Mouse (Mus musculus) kidney, postnatal 4 days (tissue): ENCODE results near the gene Ly75.
A peak's percentile ranks its signal among the peaks of the same experiment; 100 is the strongest.

Source experiments
- DNase-seq, 2 experiments: peaks; one replicate each; pipeline ENCODE4 v3.0.0; 2021; ENCODE audit warnings: mixed read lengths in 2 of 2

Gene Ly75

DNA sequence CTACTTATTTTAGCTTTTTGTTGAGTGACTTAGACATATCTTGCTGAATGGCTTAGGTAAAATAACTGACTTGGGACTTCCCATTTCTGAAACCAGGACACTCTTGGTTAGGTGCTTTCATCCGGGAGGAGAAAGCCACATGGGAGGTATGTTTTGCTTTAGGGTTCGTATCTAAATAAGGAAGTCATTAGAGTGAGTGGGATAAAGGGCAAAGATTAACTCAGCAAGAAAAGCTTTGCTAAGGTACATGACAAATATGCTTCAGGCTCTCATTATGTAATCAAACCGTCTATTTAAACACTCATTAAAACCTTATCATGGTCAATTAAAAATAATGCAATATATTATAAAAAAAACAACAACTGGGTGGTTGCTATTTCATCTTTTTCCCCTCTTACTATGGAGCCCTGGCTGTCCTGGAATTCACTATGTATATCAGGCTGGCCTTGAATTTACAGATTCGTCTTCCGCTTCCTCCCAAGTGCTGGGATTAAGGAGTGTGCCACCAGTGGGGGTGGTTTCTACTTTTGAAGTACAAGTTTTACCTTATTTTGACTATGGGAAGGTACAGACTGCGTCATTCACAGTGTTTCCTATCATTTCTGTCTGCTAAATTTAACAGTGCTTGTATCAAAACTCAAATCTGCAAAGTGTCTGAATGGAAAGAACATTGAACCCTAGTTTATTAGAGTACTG is 60.9 kb downstream of the Ly75 start:
- no peak for DNase-seq

DNA sequence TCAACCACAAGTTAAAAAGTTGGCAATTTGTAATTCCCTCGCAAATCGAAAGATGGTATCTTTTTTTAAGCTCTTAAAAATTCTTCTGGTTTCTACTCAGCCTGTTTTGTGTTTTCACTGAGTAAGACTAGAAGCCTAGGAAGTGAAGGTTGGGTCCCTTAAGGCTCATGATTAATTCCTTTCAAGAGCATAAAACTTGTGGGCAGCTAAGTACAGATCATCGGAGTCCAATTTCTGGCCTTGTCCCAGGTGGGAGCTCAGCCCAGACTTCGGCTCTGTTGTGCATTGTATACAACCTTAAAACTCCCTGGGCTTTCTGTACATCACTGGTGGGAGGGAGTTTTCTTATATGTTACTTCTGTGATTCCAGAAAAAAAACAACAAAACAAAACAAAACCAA is 79.3 kb downstream of the Ly75 start:
- DNase-seq = no peak

DNA sequence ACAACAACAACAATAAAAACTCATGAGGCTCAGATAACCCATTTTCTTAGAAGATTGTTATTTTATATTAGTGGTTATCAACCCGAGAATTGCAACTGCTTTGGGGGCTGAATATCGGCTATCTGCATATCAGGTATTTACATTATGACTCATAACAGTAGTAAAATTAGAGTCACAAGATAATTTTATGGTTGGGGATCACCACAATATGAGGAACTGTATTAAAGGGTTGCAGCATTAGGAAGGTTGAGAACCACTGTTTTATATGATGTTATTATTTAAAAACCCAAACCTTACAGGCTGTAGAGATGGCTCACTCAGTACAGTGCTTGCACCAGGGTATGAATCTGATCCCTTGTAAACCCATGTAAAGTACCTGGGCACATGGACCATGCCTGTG is 83.8 kb downstream of the Ly75 start:
- DNase-seq = no peak

DNA sequence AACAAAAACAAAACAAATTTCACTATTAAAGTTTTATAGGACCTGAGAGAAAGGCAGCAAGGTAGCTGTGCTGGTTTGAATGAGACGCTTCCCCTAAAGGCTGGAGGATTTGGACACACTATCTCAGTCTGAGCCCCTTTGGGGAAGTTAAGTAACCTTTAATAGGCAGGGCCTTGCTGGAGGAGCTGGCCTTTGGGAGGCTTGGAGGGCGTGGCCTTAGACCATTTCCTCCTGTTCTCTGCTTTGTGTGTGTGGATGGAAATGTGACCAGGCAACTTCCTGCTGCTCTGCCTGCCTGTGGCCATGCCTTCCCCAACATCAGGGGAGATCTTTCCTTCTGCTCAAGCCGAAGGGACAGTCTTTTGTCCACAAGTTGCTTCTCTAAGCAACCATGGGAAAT is 84.8 kb downstream of the Ly75 start:
- DNase-seq = no peak

DNA sequence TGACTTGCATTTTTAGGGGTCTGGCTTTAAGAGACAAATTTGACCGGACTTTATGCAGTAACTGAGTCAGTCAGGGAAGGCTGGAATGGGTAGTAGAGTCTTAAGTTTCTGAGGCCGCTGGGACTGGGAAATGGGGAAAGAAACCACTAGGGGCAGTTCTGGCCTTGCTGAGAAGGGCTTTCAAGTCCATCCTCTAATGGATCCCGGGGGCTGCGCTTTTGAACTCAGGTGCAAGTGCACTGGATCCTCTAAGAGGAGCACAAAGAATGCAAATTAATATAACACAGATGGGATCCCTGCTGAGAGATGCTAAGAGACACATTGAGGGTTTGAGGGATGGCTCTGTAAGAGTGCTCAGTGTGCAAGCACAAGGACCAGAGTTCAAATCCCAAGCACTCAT is 91.7 kb downstream of the Ly75 start:
- no peak for DNase-seq

DNA sequence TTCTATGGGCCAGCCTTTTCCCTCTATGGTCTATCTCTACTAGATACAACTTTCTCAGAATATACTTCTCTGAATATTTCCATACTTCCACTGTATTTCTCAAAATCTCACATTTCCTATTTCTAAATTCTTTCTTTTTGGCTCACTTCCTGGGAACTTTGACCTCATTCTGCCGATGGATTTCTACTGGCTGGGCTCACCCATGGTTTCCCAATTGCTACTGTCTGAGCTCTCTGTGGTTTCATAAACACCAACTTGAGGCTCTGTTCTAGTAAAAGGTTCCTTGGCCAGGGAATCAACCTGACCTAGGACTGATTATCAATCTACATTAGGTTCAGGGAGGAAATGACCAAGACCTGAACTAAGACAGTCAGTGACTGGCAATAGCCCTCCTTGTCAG is 93.7 kb downstream of the Ly75 start:
- DNase-seq = no peak

DNA sequence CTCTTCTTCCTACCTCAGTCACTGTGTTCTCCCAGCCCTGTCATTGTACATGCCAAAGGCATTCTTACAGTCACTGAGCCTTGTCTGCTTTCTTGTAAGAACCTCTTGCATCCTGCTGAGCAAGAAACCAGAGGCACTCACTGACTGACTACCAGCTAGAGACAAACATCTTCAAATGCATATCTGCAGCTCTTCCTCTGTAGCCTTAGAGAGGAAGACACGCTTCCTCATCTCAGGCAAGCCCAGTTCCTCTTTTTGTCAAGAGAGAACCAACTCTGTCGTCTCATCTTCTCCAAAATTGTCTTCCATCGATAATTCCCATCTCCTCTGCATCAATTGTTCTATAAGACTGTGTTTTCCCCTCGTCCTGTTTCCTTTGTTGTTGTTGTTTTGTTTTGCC is 94.5 kb downstream of the Ly75 start:
- DNase-seq = no peak

DNA sequence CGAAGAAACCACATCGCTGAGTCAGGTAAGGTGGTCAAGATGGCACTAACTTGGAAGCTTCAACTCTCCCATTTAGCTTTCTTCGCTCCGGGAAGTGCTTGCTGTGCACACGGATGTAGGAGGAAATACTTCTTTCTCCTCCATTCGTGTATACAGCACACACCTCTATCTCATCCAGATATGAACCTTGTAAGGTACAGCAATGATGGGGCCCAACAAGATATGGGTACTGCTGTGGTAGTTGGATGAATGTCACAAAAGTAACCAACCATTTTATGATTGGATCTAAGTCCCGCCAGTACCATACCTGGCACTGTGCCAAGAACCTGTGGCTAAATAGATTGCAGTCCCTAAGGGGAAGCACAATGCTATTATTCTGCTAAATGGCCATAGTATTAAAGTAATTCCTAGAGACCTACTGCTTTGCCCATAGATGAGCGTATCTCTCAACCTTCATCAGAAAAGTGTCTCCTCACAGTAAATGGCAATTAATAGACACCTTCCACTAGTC is 97.9 kb downstream of the Ly75 start:
- no peak for DNase-seq

DNA sequence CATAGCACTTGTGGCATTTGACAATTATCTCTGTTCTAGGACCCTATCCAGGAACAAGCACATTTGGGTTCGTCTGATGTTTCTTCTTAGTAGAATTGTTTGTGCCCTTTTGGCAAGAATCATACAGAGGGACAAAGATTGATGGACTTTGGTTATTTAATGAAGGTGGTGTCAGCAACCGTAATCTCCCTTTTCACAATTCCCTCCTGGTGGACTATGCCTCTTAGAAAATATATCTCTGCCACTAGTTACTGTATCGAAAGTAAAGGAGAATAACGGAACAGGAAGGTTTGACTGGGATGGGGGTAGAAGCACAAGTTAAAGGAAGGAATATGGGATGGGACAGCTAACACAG is 98.7 kb downstream of the Ly75 start, which contains the start of gene Cd302:
Gene Cd302, minus strand, starts transcription at position 22 of the 355 bp plus-strand sequence.
- DNase-seq = no peak

DNA sequence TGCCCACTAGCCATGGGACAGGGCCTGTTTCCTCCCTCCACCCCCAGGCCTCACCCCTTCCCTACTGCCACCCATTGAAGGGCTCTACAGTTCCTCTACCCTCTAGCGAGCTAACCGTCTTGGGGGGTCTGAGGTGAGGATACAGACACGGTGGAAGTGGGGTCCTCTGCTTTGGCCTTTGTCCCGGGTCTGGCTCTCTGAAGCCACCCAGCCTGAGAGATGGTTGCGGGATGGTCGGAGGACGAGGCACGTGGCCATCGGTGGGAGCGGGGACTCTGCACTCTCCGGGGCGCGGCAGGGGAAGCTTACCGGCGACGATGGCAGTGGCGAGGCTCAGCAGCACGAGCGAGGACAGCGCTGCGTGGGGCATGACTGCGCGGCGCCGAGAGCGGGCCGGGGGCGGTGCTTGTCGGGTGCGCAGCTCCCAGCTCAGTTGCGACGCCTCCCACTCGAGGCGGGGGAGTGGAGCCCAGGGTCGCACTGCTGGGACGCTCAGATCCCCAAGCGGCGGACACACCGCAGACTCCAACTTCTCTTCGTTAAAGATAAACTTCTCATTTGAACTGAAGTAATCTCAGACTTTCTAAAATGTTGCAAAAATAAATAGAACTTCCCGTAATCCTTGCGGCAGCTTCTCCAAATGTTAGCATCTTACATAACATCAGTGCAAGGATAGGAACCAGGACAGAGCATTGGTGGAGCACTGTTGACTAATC is 99.2 kb downstream of the Ly75 start:
- DNase-seq = peak; percentile 84 to 90

DNA sequence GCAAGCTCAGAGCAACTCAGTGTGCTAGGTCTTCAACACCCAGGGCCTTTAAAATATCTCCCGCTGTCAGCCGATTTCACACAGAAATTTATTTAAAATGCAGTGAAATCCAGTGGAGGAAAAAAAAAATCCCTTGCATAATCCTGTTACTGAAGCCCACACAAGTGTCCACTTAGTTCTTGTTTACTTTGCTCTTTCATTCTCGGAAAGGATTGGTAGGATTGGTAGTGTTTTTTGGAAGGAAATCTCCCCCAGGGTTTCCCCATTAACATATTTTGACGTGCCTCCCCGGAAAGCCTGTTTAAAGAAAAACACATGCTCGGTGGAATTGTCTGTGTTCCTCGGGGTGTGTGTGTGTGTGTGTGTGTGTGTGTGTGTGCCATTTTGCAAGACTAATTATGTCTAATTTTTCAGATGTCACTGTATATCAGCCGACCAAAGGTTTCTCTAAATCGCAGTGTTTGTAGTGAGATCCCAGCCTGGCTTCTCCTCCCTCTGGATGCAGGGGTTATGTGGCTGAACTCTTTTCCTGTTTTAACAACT is 99.8 kb downstream of the Ly75 start:
- no peak for DNase-seq

DNA sequence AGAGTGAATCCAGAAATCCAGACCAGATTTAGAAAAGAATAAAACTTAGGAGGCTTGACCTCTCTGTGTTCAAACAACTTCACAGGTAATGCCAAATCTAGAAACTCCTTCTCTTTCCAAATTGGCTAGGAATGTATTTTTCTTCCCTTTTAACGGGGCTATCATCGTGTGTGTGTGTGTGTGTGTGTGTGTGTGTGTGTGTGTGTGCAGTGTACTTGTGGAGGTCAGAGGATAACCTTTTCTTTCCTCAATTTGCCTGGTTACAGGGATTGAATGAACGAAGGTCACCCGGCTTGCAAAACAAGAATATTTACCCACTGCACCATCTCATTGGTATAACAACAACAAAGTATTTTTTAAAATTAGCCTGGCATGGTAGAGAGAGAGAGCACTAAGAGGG is 100.5 kb downstream of the Ly75 start:
- no peak for DNase-seq

DNA sequence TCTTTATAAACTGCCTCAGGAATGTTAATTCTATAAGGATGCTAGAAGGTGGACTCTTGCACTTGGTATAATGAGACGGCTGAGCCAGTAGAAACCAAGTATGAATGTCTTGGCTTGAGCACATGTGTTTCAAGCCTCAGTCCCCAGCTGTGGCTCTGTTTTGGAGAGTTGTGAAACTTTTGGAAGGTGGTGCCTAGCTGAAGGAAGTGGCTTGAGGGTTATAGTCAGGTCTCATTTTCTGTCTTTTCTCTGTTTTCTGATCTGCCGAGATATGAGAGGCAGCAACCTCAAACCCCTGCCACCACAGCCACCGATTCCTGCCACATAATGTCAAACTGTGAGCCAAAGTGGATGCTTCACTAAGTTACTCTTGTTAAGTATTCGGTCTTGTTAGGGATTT is 104.5 kb downstream of the Ly75 start:
- DNase-seq = no peak

DNA sequence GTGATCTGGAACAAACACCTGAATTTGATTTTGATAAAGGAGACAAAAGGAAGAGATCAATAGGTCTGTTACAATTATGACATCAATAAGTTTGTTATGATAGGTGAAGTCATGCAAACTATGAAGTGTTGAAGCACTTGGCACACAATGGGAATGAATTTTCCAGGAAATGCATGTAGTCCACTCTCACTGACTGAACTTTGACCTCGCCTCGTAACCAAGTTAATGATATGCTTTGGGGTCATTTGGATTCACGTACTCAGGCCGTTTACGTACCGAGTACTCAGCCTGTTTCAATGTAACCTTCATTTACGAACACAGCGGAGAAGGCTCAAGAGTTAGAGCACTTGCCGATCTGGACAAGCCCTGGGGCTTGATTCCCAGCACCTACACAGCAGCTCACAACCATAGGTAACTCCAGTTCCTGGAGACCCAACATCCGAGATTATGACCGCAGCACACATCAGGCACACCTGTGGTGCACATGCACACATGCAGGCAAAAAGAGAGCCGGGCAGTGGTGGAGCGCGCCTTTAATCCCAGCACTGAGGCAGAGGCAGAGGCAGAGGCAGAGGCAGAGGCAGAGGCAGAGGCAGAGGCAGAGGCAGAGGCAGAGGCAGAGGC is 113.1 kb downstream of the Ly75 start:
- DNase-seq = no peak

DNA sequence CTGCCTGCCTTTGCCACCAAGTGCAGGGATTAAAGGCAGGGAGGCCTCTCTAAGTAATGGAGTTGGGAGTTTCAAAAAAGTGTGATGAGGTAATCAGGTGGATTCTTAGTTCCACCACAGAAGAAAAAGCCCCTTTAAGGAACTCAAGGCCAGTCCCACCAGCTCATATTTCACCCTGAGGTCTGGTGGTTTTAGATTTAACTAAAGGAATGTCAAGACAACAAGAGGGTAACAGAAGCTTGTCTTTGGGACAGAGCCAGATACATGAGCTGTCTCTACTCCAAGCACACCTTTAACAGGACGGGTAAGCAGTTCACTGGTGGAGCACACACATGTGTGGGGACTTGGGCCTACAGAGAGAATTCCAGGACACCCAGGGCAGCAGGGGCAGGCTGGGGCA is 115.5 kb downstream of the Ly75 start:
- no peak for DNase-seq

DNA sequence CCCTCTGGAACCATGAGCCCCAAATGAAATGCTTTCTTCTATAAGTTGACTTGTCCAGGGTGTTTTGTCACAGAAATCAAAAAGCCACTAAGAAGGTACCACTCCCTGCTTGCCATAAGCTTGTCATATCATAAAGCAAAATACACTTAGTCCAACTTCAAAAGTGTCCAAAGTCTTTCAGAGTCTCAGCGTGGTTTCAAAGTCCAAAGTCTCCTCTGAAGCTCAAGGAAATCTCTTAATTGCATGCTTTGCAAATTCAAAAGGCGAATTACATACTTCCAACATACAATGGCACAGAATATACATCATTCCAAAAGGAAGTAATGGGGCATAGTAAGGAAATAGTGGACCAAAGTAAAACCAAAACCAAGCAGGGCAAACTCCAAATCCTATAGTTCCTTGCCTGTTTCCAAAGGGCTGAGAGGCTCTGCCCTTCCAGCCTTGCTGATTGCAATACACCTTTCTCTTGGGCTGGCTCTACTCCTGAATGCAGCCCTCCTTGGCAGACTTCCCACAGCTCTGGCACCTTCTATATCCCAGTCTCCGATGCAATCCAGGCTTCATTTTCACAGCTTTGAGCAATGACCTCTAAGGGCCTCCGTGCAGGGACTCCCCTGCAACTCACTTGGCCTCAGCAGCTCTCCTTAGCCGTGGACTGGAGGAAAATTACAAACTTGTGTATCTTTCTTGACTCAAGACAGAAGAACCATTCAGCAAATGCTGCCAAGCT is 122.3 kb downstream of the Ly75 start:
- no peak for DNase-seq

DNA sequence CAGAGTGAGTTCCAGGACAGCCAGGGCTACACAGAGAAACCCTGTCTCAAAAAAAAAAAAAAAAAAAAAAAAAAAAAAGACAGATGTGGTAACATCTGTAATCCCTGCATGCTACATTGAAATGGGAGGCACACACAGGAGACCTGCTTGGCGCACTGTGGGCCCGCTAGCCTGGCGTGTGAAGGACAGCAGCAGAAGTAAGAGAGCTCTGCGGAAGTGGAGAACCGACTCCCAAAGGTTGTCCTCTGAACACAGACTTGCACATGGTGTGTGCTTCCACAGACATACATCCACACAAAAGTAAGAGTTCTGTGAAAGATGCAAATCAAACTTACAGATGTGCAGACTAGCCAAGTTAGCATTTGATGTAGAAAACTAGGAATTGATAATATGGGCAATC is 123.9 kb downstream of the Ly75 start:
- no peak for DNase-seq

DNA sequence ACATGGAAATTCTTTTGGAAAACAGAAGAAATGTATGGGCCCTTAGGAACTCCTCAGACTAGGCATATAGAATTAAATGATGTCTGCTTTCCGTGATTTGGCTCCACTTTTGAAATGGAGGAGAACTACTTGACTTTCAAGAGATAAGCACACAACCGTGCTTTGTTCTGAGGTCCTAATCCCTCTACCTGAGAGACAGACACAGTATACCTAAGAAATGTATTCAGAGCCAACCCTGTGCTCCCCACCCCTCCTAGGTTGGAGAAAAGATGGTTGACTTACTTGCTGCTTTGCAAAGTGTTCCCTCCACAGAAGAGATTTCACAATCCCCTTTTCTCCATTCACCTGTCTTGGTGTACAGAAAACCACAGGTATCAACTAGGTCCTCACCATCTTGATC is 126.4 kb downstream of the Ly75 start:
- no peak for DNase-seq

DNA sequence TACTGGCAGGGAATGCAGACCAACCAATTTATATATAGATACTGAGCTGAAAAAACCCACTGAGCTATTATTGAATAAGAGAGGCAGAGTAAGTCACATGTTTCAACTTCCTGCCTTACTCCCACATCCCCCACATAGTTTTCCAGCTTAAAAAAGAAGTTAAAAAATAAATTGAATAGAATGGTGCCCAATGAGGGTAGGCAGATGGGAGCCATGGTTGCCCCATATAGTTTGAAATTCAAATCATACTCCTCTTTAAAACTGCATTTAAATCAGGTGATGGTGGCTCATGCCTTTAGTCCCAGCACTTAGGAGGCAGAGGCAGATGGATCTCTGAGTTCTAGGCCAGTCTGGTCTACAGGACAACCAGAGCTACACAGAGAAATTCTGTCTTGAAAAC is 129.6 kb downstream of the Ly75 start:
- no peak for DNase-seq

DNA sequence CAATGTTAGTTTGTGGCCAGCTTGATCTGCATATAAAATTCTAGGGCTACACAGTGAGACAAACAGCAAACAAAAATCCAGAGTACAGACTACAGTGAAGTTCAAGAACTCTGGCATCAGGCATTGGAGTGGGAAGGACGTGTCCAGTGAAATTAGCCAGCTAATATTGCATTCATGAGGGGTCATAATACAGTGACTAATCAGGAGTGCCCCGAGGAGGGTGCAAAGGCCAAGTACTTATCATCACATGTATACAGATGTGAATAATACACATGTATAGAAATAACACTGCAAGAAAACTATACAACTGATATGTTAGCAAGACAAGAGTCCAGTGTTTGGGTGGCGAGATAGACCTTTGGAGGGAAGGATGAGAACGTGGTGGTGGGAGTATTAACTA is 130.3 kb downstream of the Ly75 start:
- DNase-seq = no peak
